10 mouse cellular contexts compared by ENCODE assay signal in the genomic region with DNA sequence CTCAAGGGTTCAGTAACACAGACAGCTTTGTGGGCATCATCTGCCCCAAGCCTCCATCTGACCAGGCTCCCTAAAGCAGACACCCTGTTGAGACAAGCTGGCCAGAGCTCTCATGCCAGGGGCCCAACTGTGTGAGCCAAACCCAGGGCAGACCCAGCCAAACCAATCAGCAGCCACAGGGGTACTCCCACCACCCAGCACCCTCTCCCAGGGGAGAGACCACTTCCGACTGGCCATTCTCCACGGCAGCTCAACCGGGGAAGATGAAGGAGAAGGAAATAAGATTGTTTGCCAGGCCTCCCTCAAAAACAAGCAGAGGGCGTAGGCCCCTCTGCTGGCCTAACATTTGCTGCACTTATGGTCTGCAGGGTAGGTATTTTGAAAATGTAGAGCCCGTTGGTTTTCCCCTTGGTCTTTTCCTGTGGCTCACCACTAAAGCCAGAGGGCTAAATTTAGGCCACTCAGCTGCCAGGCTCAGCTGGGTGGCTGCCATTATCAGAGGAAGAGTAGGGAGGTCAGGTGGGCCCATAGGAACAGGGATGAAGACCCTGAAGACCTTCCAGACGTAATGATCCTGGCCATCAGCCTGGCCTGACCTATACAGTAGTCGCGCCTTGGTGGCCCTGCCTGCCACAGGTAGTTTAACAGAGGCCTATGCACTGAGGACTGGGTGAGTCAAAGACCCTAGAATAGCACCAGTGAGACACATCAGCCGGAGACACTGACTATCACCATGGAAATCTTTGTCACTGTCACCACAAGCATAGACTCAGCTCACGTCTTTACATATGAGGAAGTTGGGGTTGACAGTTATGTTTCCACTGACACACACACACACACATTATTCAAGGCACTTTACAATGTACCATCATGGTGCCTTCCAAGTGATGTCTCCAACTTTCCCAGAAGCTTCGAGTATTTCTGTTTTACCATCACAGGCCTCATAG.
DNase-seq lines count a peak whose midpoint lies in the region; ATAC-seq and TF ChIP-seq lines count a peak whose summit lies in the region.
"Had no signal": no experiment of that assay in that cellular context is flagged by ENCODE, and none has a peak within 500 bp of the region (broad histone marks: within the 10 kb centered on the region; RNA-seq: fewer than 3 reads in every experiment).

No protein-coding gene starts in this region.

- no peaks in the 10 kb centered on the region for H3K36me3 ChIP-seq in midbrain, embryonic 13.5 days
- H3K36me3 ChIP-seq: embryonic facial prominence, embryonic 12.5 days had no signal

- H3K4me3 ChIP-seq in left cerebral cortex, adult 2 months = no peak overlapping the region
- H3K4me3 ChIP-seq in midbrain, embryonic 13.5 days (replicated peaks) = no peak overlapping the region
- H3K4me3 ChIP-seq: embryonic facial prominence, embryonic 12.5 days; heart, adult 2 months had no signal

- peak; percentile 85 for ATAC-seq in CD4-positive, CD25-positive, alpha-beta regulatory T cell, adult 4 months
- no peak for ATAC-seq in midbrain, embryonic 13.5 days

- no peak for DNase-seq in left cerebral cortex, adult 2 months (ENCODE audit: extremely low spot score in 1 of 2, low spot score in 2 of 2)
- no peak for DNase-seq in left cerebral cortex, adult 11 months (ENCODE audit: low spot score)
- peak; percentile 82 for DNase-seq in cerebellum, adult 11-12 months
- DNase-seq in urinary bladder, postnatal 36 days (ENCODE audit: low spot score in 2 of 2) = no peak
- no peak for DNase-seq in urinary bladder, postnatal 10 days (ENCODE audit: low spot score)
- no peak for DNase-seq in gastrocnemius, postnatal 25 days

- peaks cover 73% of the 10 kb centered on the region for H3K4me1 ChIP-seq in midbrain, embryonic 13.5 days (replicated peaks)

- intact Hi-C loops in left cerebral cortex, adult 2 months (cut with DNase I) = no loop called here

- no peaks in the 10 kb centered on the region for H3K9me3 ChIP-seq in midbrain, embryonic 13.5 days
- H3K9me3 ChIP-seq: embryonic facial prominence, embryonic 12.5 days had no signal

- no peak for TF ChIP-seq CTCF in left cerebral cortex, adult 2 months (IDR thresholded peaks at IDR 0.05)

- no peaks in the 10 kb centered on the region for H3K27me3 ChIP-seq in midbrain, embryonic 13.5 days
- H3K27me3 ChIP-seq: embryonic facial prominence, embryonic 12.5 days had no signal

- H3K4me2 ChIP-seq in midbrain, embryonic 13.5 days (replicated peaks) = no peak overlapping the region
- H3K4me2 ChIP-seq: embryonic facial prominence, embryonic 12.5 days had no signal

- no peak overlapping the region for H3K9ac ChIP-seq in midbrain, embryonic 13.5 days (replicated peaks)
- H3K9ac ChIP-seq: embryonic facial prominence, embryonic 12.5 days had no signal

- H3K27ac ChIP-seq in left cerebral cortex, adult 2 months = peak overlapping the region; percentile 50
- H3K27ac ChIP-seq in midbrain, embryonic 13.5 days = peak overlapping the region; percentile 47; the same call in 1 of the 2 replicates
- H3K27ac ChIP-seq: embryonic facial prominence, embryonic 12.5 days; heart, adult 2 months had no signal

- WGBS in midbrain, embryonic 13.5 days = 81% methylated on average over 11 of the region's 11 CpGs
